Mouse (Mus musculus): ENCODE results near the gene Zscan4c.
"Not testable (repeated sequence)": the region's sequence is repeated elsewhere in the genome, so short reads cannot be mapped to it uniquely, and the experiment has no call there.

- TF ChIP-seq CTCF (IDR thresholded peaks at IDR 0.05; ENCODE audit: control insufficient read depth, insufficient read depth, insufficient read length); MAX (IDR thresholded peaks at IDR 0.05); MYOD1 (IDR thresholded peaks at IDR 0.05; ENCODE audit: control insufficient read depth, insufficient read length, low read depth); USF1 (IDR thresholded peaks at IDR 0.05; ENCODE audit: low read depth); CEBPB (IDR thresholded peaks at IDR 0.05; ENCODE audit: low read depth): not testable (repeated sequence)
Observed at GRCm38 (mm10) chr7:11005445-11005844, at the start of gene Zscan4c.

Measured in C2C12 (cell line).